16 mouse cellular contexts compared by ENCODE assay signal in the genomic region with DNA sequence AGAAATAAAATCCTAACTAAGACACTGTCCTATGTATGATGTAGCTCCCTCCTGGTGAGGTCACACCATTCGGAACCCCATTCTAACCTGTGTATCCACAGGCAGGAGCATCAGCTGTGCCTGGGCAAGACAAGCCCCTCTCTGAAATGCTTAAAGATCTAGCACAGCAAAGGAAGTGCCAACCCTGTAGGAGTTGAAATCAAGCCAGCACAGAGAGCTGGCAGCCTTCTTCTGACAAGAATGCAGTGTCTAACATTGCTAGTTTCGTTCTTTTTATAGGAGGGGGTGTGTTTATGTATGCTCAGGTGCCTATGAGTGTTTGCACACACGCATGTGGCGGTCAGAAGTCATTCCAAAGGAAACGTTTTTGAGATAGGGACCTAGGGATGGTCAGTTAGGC. TPM values are rescaled to one million over a fixed set of nuclear protein-coding genes. Genes with fewer than 3 reads are reported as not detected.
"Had no signal": no experiment of that assay in that cellular context is flagged by ENCODE, and none has a peak within 500 bp of the region (broad histone marks: within the 10 kb centered on the region; RNA-seq: fewer than 3 reads in every experiment).

No protein-coding gene starts in this region.

- DNase-seq: kidney, adult 8-10 months; kidney, postnatal 10 days; kidney, postnatal 36 days; liver, embryonic 13.5 days; lung, adult 2 months; lung, postnatal 14 days; lung, postnatal 4 days; right cerebral cortex, adult 18-20 months; right cerebral cortex, postnatal 14 days; right cerebral cortex, postnatal 4 days; thymus, adult 2 months; thymus, postnatal 14 days; thymus, postnatal 4 days had no signal

- ATAC-seq: midbrain, embryonic 13.5 days had no signal

RNA-seq across cellular contexts. Expression of gene Rasgrf1, which starts 34.2 kb away (rescaled TPM):
- total RNA-seq: megakaryocyte-erythroid progenitor cell, adult 5-6 weeks had no signal
- polyA plus RNA-seq: liver, adult 2 months; liver, embryonic 13.5 days had no signal
